Mouse (Mus musculus): Measurements from ENCODE around the gene Slc16a4. TPM values are rescaled to one million over a fixed set of nuclear protein-coding genes. Genes with fewer than 3 reads are reported as not detected.

Slc16a4 gene
- total and polyA plus RNA-seq, 3 experiments, result 0.04 to 0.65 TPM; not detected in 1

GRCm38 (mm10) chr3:107349006-107349405 lies 58.0 kb downstream of the Slc16a4 start:
- DNase-seq (ENCODE audit: low read depth, low spot score), result no peak
- peaks cover 0 to 2% of the 10 kb centered on the region in 2 experiments; a peak in 1 of 4 replicates for H3K27me3 ChIP-seq (ENCODE audit: control insufficient read depth in 1 of 2, insufficient read depth in 2 of 2, low read length in 2 of 2)
- H3K36me3 ChIP-seq (ENCODE audit: control insufficient read depth in 1 of 2, insufficient read depth in 2 of 2, low read length in 2 of 2), result peaks cover 0 to 16% of the 10 kb centered on the region in 2 experiments; a peak in 2 of 4 replicates
- TF ChIP-seq USF1 (IDR thresholded peaks at IDR 0.05; ENCODE audit: low read depth, low read length), result no peak
- no peak for TF ChIP-seq UBTF (IDR thresholded peaks at IDR 0.05; ENCODE audit: borderline replicate concordance, insufficient read depth, low read depth, low read length)
- TF ChIP-seq TAL1 (IDR thresholded peaks at IDR 0.05; ENCODE audit: low read length), result no peak
- no peak for TF ChIP-seq CTCF (IDR thresholded peaks at IDR 0.05 in 2 of 3, conservative IDR thresholded peaks at IDR 0.05 in 1 of 3; ENCODE audit: control insufficient read depth in 1 of 3, insufficient read depth in 1 of 3, low read depth in 2 of 3, low read length in 3 of 3, poor library complexity in 1 of 3, severe bottlenecking in 1 of 3)
- TF ChIP-seq JUND (IDR thresholded peaks at IDR 0.05; ENCODE audit: low read depth, low read length), result no peak
- TF ChIP-seq MXI1 (IDR thresholded peaks at IDR 0.05; ENCODE audit: low read depth, low read length), result no peak
- TF ChIP-seq MEF2A (IDR thresholded peaks at IDR 0.05; ENCODE audit: extremely low read depth, insufficient replicate concordance, low read depth, low read length, poor library complexity, severe bottlenecking), result no peak
- TF ChIP-seq SMC3 (IDR thresholded peaks at IDR 0.05; ENCODE audit: low read depth, low read length), result no peak
- TF ChIP-seq POLR2AphosphoS5 (IDR thresholded peaks at IDR 0.05; ENCODE audit: borderline replicate concordance, low read depth, low read length), result no peak
- TF ChIP-seq HCFC1 (IDR thresholded peaks at IDR 0.05; ENCODE audit: low read depth, low read length), result no peak
- no peak for TF ChIP-seq BHLHE40 (IDR thresholded peaks at IDR 0.05; ENCODE audit: borderline replicate concordance, low read depth, low read length)
- no peak for TF ChIP-seq MAZ (IDR thresholded peaks at IDR 0.05; ENCODE audit: low read depth, low read length)
- TF ChIP-seq ZNF384 (IDR thresholded peaks at IDR 0.05; ENCODE audit: low read depth, low read length), result no peak
- no peak for TF ChIP-seq TBP (IDR thresholded peaks at IDR 0.05; ENCODE audit: low read depth, low read length)
- TF ChIP-seq MAX (IDR thresholded peaks at IDR 0.05; ENCODE audit: low read length), result no peak
- no peak for TF ChIP-seq CHD1 (IDR thresholded peaks at IDR 0.05; ENCODE audit: low read depth, low read length)
- TF ChIP-seq CHD2 (IDR thresholded peaks at IDR 0.05; ENCODE audit: low read length), result no peak
- TF ChIP-seq USF2 (IDR thresholded peaks at IDR 0.05; ENCODE audit: borderline replicate concordance in 1 of 2, insufficient read depth in 1 of 2, low read depth in 1 of 2, low read length in 2 of 2), result no peak
- peaks cover 4 to 14% of the 10 kb centered on the region in 2 experiments; a peak in 3 of 4 replicates for H3K4me1 ChIP-seq (ENCODE audit: control insufficient read depth in 1 of 2, insufficient read depth in 2 of 2, low read length in 2 of 2)
- no peak overlapping the region for H3K4me3 ChIP-seq (ENCODE audit: control insufficient read depth in 1 of 2, insufficient read depth in 1 of 2, low read depth in 2 of 2, low read length in 2 of 2)
- no peak overlapping the region for H3K9ac ChIP-seq (ENCODE audit: control insufficient read depth, low read depth, low read length, poor library complexity, severe bottlenecking)
- H3K79me2 ChIP-seq (ENCODE audit: control insufficient read depth, insufficient read depth, low read length, poor library complexity), result no peaks in the 10 kb centered on the region
- H3K9me3 ChIP-seq (replicated peaks; ENCODE audit: insufficient read depth, low read length), result no peaks in the 10 kb centered on the region
- no peak overlapping the region for H3K27ac ChIP-seq (ENCODE audit: control insufficient read depth, low read depth, low read length)

- H3K9me3 ChIP-seq (replicated peaks; ENCODE audit: insufficient read depth, low read length), result no peaks in the 10 kb centered on the region
- peaks cover 0 to 17% of the 10 kb centered on the region in 2 experiments; a peak in 2 of 4 replicates for H3K36me3 ChIP-seq (ENCODE audit: control insufficient read depth in 1 of 2, insufficient read depth in 2 of 2, low read length in 2 of 2)
- H3K79me2 ChIP-seq (ENCODE audit: control insufficient read depth, insufficient read depth, low read length, poor library complexity), result no peaks in the 10 kb centered on the region
- no peak overlapping the region for H3K4me3 ChIP-seq (ENCODE audit: control insufficient read depth in 1 of 2, insufficient read depth in 1 of 2, low read depth in 2 of 2, low read length in 2 of 2)
- TF ChIP-seq ZKSCAN1 (IDR thresholded peaks at IDR 0.05; ENCODE audit: low read depth, low read length) (no peak), ZMIZ1 (IDR thresholded peaks at IDR 0.05; ENCODE audit: low read depth, low read length) (no peak), POLR2A (IDR thresholded peaks at IDR 0.05; ENCODE audit: control insufficient read depth in 1 of 2, insufficient read depth in 1 of 2, low read depth in 1 of 2, low read length in 2 of 2, poor library complexity in 1 of 2) (no peak), BHLHE40 (IDR thresholded peaks at IDR 0.05; ENCODE audit: borderline replicate concordance, low read depth, low read length) (no peak), KAT2A (conservative IDR thresholded peaks at IDR 0.05; ENCODE audit: low read depth, low read length) (no peak), MAX (IDR thresholded peaks at IDR 0.05; ENCODE audit: low read length) (no peak), GABPA (IDR thresholded peaks at IDR 0.05; ENCODE audit: low read depth, low read length) (no peak), TCF12 (IDR thresholded peaks at IDR 0.05; ENCODE audit: low read depth, low read length) (no peak), HCFC1 (IDR thresholded peaks at IDR 0.05; ENCODE audit: low read depth, low read length) (no peak), NELFE (IDR thresholded peaks at IDR 0.05; ENCODE audit: low read depth, low read length) (no peak), TAL1 (IDR thresholded peaks at IDR 0.05; ENCODE audit: low read length) (no peak), CHD1 (IDR thresholded peaks at IDR 0.05; ENCODE audit: low read depth, low read length) (no peak)
- H3K27me3 ChIP-seq (ENCODE audit: control insufficient read depth in 1 of 2, insufficient read depth in 2 of 2, low read length in 2 of 2), result peaks cover 0 to 2% of the 10 kb centered on the region in 2 experiments; a peak in 1 of 4 replicates
- no peak for DNase-seq (ENCODE audit: low read depth, low spot score)
- peaks cover 0 to 24% of the 10 kb centered on the region in 2 experiments for H3K4me1 ChIP-seq (ENCODE audit: control insufficient read depth in 1 of 2, insufficient read depth in 2 of 2, low read length in 2 of 2)
- H3K27ac ChIP-seq (ENCODE audit: control insufficient read depth, low read depth, low read length), result no peak overlapping the region
- no peak overlapping the region for H3K9ac ChIP-seq (ENCODE audit: control insufficient read depth, low read depth, low read length, poor library complexity, severe bottlenecking)
These were observed 60.7 kb downstream of the Slc16a4 start for GRCm38 (mm10) chr3:107351706-107352105.

Data from MEL (cell line).